Mouse (Mus musculus) embryonic facial prominence, embryonic 14.5 days (tissue): ENCODE data around the gene Amigo1. TPM values are rescaled to one million over a fixed set of nuclear protein-coding genes. Genes with fewer than 3 reads are reported as not detected.
A peak's percentile ranks its signal among the peaks of the same experiment; 100 is the strongest.

ENCODE experiments used
- ATAC-seq: fragments of 200-750 bp; cut with Nextera tagmentation; 2 replicates; pipeline ENCODE4 v1.8.0; 2017; ENCODE audit warnings: low read depth, moderate number of reproducible peaks, moderate TSS enrichment
- DNase-seq: peaks from one replicate; pipeline ENCODE4 v3.0.0-alpha.2; 2015; ENCODE audit warnings: low spot score
- H3K27ac ChIP-seq: fragments of 300-500 bp; sonication (generic); replicated peaks from 2 replicates; pipeline ENCODE4 v1.5.1; 2014; ENCODE audit warnings: low read depth, mild to moderate bottlenecking, low read length, moderate library complexity
- H3K27me3 ChIP-seq: fragments of 300-500 bp; sonication (generic); replicated peaks from 2 replicates; pipeline ENCODE4 v1.6.1; 2014; ENCODE audit warnings: low read length; ENCODE audit not compliant: control insufficient read depth, insufficient read depth
- H3K36me3 ChIP-seq: fragments of 300-500 bp; sonication (generic); 2 replicates; pipeline ENCODE4 v1.6.1; 2014; ENCODE audit warnings: low read length, mixed read lengths; ENCODE audit not compliant: control insufficient read depth, insufficient read depth
- H3K4me1 ChIP-seq: fragments of 300-500 bp; sonication (generic); 2 replicates; pipeline ENCODE4 v1.6.1; 2014; ENCODE audit warnings: antibody characterized with exemption, low read length; ENCODE audit not compliant: control insufficient read depth, insufficient read depth
- H3K4me2 ChIP-seq: fragments of 300-500 bp; sonication (generic); 2 replicates; pipeline ENCODE4 v1.6.1; 2014; ENCODE audit warnings: low read depth, mild to moderate bottlenecking, low read length, moderate library complexity, mixed read lengths
- H3K4me3 ChIP-seq: fragments of 300-500 bp; sonication (generic); 2 replicates; pipeline ENCODE4 v1.5.1; 2014; ENCODE audit warnings: low read depth, mild to moderate bottlenecking, low read length
- H3K9ac ChIP-seq: fragments of 300-500 bp; sonication (generic); 2 replicates; pipeline ENCODE4 v1.6.1; 2014; ENCODE audit warnings: low read depth, mild to moderate bottlenecking, low read length, moderate library complexity, mixed read lengths
- H3K9me3 ChIP-seq: fragments of 300-500 bp; sonication (generic); 2 replicates; pipeline ENCODE4 v1.6.1; 2016; ENCODE audit warnings: low read length; ENCODE audit not compliant: control insufficient read depth
- WGBS: fragments of 180-500 bp; shearing (Covaris S2); extraction: QIAGEN DNeasy Blood & Tissue Kit; methylation state at CpG from one replicate; pipeline ENCODE4 v1.1.7; 2014; 5-methylcytosine and 5-hydroxymethylcytosine counted together
- polyA plus RNA-seq: library from polyadenylated mRNA; unstranded; fragments of >200 nt; fragmentation: Nextera tagmentation; extraction: Ambion mirVana; gene quantifications from 2 replicates; pipeline ENCODE4 v1.2.1, GENCODE M21; 2014

Amigo1 gene
- polyA plus RNA-seq, 1 experiment from 2014 or later, result 5.1 TPM

- Histone ChIP-seq H3K4me1 (peaks cover 8% of the 10 kb centered on the region; the same call in 1 of the 2 replicates), H3K9me3 (no peaks in the 10 kb centered on the region), H3K27me3 (no peaks in the 10 kb centered on the region; the same call in 1 of the 2 replicates), H3K9ac (0 out of 2 replicates have a peak overlapping the region, but pooled peaks have one; percentile 23), H3K36me3 (no peaks in the 10 kb centered on the region), H3K27ac (no peak overlapping the region), H3K4me3 (no peak overlapping the region), H3K4me2 (no peak overlapping the region)
- whole genome bisulfite sequencing, result 56% methylated on average over 5 of the region's 5 CpGs
- DNase-seq, result no peak
- ATAC-seq, result no peak
Observed at GRCm38 (mm10) chr3:108189897-108190296, 3.8 kb downstream of the Amigo1 start.

- DNase-seq, result no peak
- no peaks in the 10 kb centered on the region for H3K9me3 ChIP-seq
- H3K9ac ChIP-seq, result no peak overlapping the region
- no peak overlapping the region for H3K4me3 ChIP-seq
- no peaks in the 10 kb centered on the region; the same call in 1 of the 2 replicates for H3K4me1 ChIP-seq
- no peak for ATAC-seq
- no peaks in the 10 kb centered on the region for H3K27me3 ChIP-seq
- WGBS, result 69% methylated on average over 4 of the region's 4 CpGs
- no peak overlapping the region for H3K27ac ChIP-seq
- no peak overlapping the region for H3K4me2 ChIP-seq
- H3K36me3 ChIP-seq, result 0 out of 2 replicates have a peak, but pooled peaks cover 6% of the 10 kb centered on the region
Observed at GRCm38 (mm10) chr3:108193686-108194085, 7.6 kb downstream of the Amigo1 start.

DNA sequence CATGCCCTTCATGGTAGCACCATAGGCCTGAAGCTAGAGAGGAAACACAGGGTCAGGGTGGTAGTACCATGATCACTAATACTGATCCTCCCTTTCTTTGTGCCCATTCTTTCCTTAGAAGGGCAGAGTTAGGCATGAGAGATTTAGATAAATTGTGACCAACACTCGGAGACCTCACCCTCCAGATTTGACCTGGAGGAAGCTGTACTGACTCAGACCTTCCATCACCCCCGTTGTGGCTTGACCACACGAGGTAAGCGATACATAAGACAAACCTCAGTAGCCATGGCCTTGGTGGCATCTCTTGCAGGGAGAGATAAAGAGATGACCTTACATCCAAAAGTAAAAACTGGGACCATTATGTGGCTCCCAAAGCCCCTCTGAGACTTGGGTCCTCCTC lies 9.2 kb downstream of the Amigo1 start:
- H3K27me3 ChIP-seq, result no peaks in the 10 kb centered on the region
- 73% methylated on average over 4 of the region's 4 CpGs for WGBS
- H3K4me3 ChIP-seq, result no peak overlapping the region
- H3K27ac ChIP-seq, result no peak overlapping the region
- no peak for ATAC-seq
- H3K4me1 ChIP-seq, result no peaks in the 10 kb centered on the region; the same call in 1 of the 2 replicates
- no peak for DNase-seq
- no peak overlapping the region for H3K9ac ChIP-seq
- H3K36me3 ChIP-seq, result 0 out of 2 replicates have a peak, but pooled peaks cover 12% of the 10 kb centered on the region
- no peak overlapping the region for H3K4me2 ChIP-seq
- no peaks in the 10 kb centered on the region for H3K9me3 ChIP-seq

DNA sequence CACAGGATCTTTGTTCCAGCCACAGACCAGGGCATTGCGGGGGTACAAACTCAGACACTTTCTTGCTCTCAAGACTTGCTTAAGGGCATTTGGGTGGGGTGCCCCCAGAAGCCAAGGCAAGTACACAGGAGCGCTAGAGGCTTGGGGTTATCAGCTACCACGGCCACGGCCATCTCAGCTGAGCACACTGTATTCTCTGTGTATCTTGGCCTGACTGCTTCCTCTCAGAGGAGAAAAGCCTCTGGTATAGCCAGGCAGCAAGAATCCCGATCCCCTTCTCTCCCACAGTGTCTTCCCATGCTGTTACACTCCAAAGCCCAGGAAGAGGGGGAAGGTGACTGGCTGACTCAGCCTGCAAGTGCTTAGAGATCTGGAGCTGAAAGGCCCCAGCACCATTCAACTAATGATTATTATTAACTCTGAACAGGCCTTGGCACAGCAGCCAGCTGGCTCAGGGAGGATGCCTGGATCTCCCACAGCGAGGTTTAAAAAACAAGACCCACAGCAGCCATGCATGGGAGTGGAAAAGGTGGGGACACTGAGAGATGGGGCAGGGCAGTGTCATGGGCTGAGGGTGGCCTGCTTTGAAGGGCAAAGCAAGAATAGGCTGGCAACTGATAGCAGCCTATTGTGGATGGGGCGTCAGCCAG lies 9.9 kb downstream of the Amigo1 start:
- H3K4me2 ChIP-seq, result no peak overlapping the region
- 66% methylated on average over 7 of the region's 7 CpGs for WGBS
- 0 out of 2 replicates have a peak, but pooled peaks cover 12% of the 10 kb centered on the region for H3K36me3 ChIP-seq
- H3K4me3 ChIP-seq, result no peak overlapping the region
- H3K27ac ChIP-seq, result no peak overlapping the region
- H3K9ac ChIP-seq, result no peak overlapping the region
- H3K4me1 ChIP-seq, result no peaks in the 10 kb centered on the region; the same call in 1 of the 2 replicates
- ATAC-seq (no peak), DNase-seq (peak; percentile 30)
- no peaks in the 10 kb centered on the region for H3K9me3 ChIP-seq
- H3K27me3 ChIP-seq, result no peaks in the 10 kb centered on the region

- H3K36me3 ChIP-seq, result 0 out of 2 replicates have a peak, but pooled peaks cover 12% of the 10 kb centered on the region
- no peak overlapping the region for H3K27ac ChIP-seq
- H3K4me1 ChIP-seq, result no peaks in the 10 kb centered on the region; the same call in 1 of the 2 replicates
- H3K27me3 ChIP-seq, result no peaks in the 10 kb centered on the region
- no peak overlapping the region for H3K4me3 ChIP-seq
- no peaks in the 10 kb centered on the region for H3K9me3 ChIP-seq
- DNase-seq, result peak; percentile 67
- no peak overlapping the region for H3K9ac ChIP-seq
- ATAC-seq, result peak; percentile 15; the same call in 1 of the 2 replicates
- H3K4me2 ChIP-seq, result peak overlapping the region; percentile 16; the same call in 1 of the 2 replicates
- WGBS, result 26% methylated on average over 13 of the region's 14 CpGs
Observed at GRCm38 (mm10) chr3:108197066-108197497, 10.9 kb downstream of the Amigo1 start.

GRCm38 (mm10) chr3:108199231-108199630 lies 13.1 kb downstream of the Amigo1 start:
- Histone ChIP-seq H3K27ac (no peak overlapping the region), H3K9me3 (no peaks in the 10 kb centered on the region), H3K27me3 (no peaks in the 10 kb centered on the region), H3K4me3 (no peak overlapping the region), H3K9ac (no peak overlapping the region), H3K36me3 (peaks cover 25% of the 10 kb centered on the region; the same call in 1 of the 2 replicates), H3K4me2 (peak overlapping the region; percentile 80; the same call in 1 of the 2 replicates), H3K4me1 (no peaks in the 10 kb centered on the region; the same call in 1 of the 2 replicates)
- DNase-seq, result no peak
- WGBS, result 97% methylated on average over 6 of the region's 6 CpGs
- no peak for ATAC-seq

GRCm38 (mm10) chr3:108200329-108201323 lies 14.5 kb downstream of the Amigo1 start, which contains the start of gene Cyb561d1:
TSS of gene Cyb561d1 (minus strand) at chr3:108201212.
- ATAC-seq, result peak; percentile 92
- peak; percentile 95 for DNase-seq
- no peaks in the 10 kb centered on the region for H3K9me3 ChIP-seq
- H3K4me1 ChIP-seq, result no peaks in the 10 kb centered on the region; the same call in 1 of the 2 replicates
- WGBS, result 3% methylated on average over 34 of the region's 44 CpGs
- peak within 1 kb of the TSS; percentile 64 for H3K4me3 ChIP-seq
- no peaks in the 10 kb centered on the region for H3K27me3 ChIP-seq
- H3K27ac ChIP-seq, result peak within 1 kb of the TSS; percentile 81
- peaks cover 37% of the 10 kb centered on the region for H3K36me3 ChIP-seq
- peak within 1 kb of the TSS; percentile 67 for H3K9ac ChIP-seq
- H3K4me2 ChIP-seq, result peak within 1 kb of the TSS; percentile 80

GRCm38 (mm10) chr3:108202506-108202905 lies 16.4 kb downstream of the Amigo1 start:
- ATAC-seq (no peak), DNase-seq (no peak)
- peaks cover 54% of the 10 kb centered on the region for H3K36me3 ChIP-seq
- no peak overlapping the region for H3K4me2 ChIP-seq
- H3K9ac ChIP-seq, result no peak overlapping the region
- no peaks in the 10 kb centered on the region for H3K27me3 ChIP-seq
- H3K9me3 ChIP-seq, result no peaks in the 10 kb centered on the region
- H3K27ac ChIP-seq, result no peak overlapping the region
- H3K4me1 ChIP-seq, result peaks cover 9% of the 10 kb centered on the region
- H3K4me3 ChIP-seq, result no peak overlapping the region
